Mouse (Mus musculus) C2C12 (cell line): ENCODE measurements around the gene Cstf1.

ENCODE experiments used
- CTCF ChIP-seq: IDR thresholded peaks from one replicate; pipeline ENCODE4 v1.5.1; 2011; ENCODE audit not compliant: control insufficient read depth, insufficient read depth, insufficient read length
- MYOG ChIP-seq: IDR thresholded peaks from one replicate; pipeline ENCODE4 v1.6.1; 2011; ENCODE audit not compliant: control insufficient read depth, insufficient read length; ENCODE audit errors: extremely low read depth
- USF1 ChIP-seq: IDR thresholded peaks from one replicate; pipeline ENCODE4 v1.6.1; 2011; ENCODE audit warnings: low read depth, mild to moderate bottlenecking, control low read depth, moderate library complexity

DNA sequence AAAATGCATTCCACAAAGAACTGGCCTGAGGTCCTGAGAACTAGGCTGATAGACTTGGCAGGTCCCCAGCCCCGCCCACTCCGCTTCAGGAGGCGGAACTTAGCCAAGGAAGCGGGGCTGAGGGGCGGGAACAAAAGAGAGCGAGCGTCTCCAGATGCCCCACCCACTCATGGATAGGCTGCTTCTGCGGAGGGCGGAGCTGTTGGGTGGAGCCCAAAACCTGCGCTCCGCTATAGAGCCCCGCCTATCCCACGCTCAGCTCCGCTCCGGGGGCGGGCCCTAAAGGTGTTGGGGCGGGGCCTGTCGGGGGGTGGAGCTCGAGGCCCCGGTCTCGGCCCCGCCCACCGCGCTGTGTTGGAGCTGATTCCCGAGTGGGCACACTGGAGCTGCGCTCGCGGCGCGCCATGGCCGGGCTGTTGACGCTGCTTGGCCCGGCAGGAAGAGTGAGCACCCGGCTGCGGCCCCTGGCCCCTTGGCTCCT lies 25.2 kb upstream of the Cstf1 start, which contains the start of gene Fam210b:
- TF ChIP-seq CTCF (no peak), USF1 (no peak), MYOG (no peak)
